Mouse (Mus musculus): Measurements from ENCODE around the gene Sars. TPM values are rescaled to one million over a fixed set of nuclear protein-coding genes. Genes with fewer than 3 reads are reported as not detected.

Sars gene
- 10 to 100 TPM; 80.2 to 89.6 TPM for total RNA-seq (2021)
- long read RNA-seq, experiment 1, transcript Sars-202 (12 exons, 1,866 nt) = minor isoform, 5 of 79 reads
- long read RNA-seq, experiment 1, transcript Sars-201 (11 exons, 3,570 nt) = major isoform, 51 of 79 reads
- long read RNA-seq, experiment 1, partial matches to known transcripts = 21 of 79 reads
- long read RNA-seq, experiment 1, other reads (novel, unspliced or antisense) = 2 of 79 reads
- long read RNA-seq, experiment 2, transcript Sars-201 (11 exons, 3,570 nt) = major isoform, 29 of 50 reads
- long read RNA-seq, experiment 2, partial matches to known transcripts = 18 of 50 reads
- long read RNA-seq, experiment 2, other reads (novel, unspliced or antisense) = 1 of 50 reads

GRCm38 (mm10) chr3:108444698-108445365 is at the start of gene Sars:
TSS of gene Sars (minus strand) at chr3:108445209.
- peak; percentile 91 to 94 for DNase-seq

DNA sequence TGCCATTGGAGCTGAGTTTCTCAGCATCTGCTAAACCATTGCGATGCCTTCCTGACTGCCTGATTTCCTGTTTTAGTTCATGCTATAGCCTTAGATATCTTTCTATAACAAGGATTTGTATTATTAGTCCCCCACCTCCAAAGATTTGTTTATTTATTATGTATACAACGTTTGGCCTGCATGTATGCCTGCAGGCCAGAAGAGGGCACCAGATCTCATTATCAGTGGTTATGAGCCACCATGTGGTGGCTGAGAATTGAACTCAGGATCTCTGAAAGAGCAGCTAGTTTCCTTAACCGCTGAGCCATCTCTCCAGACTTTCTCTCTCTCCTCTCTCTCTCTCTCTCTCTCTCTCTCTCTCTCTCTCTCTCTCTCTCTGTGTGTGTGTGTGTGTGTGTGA is 45.0 kb upstream of the Sars start:
- DNase-seq = no peak

DNA sequence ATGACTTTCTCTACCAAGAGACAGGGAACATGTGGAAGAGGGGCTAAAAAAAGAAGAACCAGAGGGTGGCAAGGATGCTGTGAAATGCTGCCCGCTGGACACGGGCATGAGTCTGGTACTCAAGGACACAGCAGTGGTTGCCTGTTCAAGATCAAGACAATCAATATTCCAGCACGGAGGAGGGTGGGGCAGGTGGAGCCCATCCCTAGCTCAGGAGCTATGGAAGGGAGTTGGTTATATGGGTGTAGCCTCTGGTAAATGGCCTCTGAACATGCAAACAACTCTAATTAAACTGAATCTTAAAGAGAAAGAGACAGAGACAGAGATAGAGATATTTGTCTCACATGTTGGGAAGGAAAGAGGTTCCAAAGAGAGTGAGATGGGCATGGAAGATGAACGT is 39.7 kb upstream of the Sars start:
- DNase-seq = no peak

- no peak for DNase-seq
These were observed 33.8 kb upstream of the Sars start for GRCm38 (mm10) chr3:108478800-108479199.

DNA sequence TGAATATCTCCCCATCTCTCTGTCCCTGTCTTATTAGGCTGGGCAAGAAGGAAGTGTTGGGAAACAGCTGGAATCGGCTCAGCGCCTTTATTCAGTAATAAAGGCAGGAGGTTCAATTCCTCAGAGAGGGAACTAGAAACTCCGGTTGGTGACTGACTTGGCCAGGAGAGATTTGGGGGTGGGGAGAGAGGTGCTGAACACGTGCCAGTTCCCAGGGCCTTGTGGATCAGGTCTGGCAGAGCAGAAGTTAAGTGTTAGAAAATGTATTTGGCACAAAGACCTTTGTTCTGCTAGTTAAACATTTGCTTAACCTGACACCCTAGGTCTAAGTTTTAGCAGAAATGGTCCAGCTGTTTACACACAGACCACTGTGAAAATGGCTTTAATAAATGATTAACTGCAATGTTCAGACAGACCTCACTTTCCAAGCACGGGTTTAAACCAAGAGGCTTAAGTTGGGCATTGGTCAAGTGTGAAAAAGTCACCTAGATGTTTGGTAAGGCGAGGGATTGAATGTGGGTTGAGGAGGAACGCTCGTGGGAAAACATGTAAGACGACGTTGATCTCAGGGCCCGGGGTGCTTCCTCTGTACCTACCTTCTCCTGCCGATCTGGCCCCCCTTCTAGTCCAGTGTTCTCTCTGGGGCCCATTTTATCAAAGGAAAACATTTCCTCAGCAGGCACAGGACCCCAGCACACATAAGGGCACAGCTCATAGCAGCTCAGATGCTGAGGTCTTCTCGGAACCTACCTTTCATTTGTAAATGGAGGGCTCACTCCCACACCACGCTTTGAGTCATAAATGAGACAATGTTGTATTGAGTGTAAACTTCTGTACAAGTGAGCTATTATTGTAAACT is 32.0 kb upstream of the Sars start:
- DNase-seq = peak; percentile 23 to 29

GRCm38 (mm10) chr3:108475496-108475895 is 30.5 kb upstream of the Sars start:
- no peak for DNase-seq

DNA sequence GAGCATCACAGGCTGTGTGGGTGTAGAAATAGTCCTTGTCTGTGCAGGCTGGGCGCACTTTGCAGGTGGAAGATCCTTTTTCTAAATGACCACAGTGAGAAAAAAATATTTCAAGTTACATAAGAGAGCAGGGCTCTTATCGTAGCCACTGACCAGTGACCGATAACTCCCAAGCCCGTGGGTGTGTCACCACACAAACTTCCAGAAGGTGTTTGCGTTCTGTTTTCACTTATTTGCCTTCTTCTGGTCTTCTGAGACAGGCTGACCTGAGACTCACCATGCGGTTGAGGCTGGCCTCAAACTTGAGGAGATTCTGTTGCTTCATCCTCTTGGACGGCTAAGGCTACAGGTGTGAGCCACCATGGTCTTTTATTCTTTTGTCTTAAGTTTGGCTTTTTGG is 30.0 kb upstream of the Sars start:
- no peak for DNase-seq

DNA sequence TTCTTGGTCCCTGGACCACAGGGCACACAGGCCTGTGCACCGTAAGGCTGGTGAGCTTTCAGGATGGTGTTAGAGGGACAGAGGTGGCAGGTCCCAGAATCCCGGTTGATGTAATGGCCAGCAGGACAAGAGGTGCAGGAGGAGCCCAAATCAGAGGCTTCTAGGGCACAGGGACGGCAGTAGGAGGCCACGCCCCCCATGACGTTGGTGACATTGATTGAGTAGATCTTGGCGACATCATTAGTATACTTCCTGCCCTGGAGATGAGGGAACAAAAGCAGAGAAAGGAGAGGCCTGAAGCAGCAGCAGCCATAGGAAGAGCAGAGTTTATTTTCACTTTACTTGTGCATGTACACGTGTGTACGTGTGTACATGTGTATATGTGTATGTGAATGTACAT is 22.8 kb upstream of the Sars start:
- no peak for DNase-seq

DNA sequence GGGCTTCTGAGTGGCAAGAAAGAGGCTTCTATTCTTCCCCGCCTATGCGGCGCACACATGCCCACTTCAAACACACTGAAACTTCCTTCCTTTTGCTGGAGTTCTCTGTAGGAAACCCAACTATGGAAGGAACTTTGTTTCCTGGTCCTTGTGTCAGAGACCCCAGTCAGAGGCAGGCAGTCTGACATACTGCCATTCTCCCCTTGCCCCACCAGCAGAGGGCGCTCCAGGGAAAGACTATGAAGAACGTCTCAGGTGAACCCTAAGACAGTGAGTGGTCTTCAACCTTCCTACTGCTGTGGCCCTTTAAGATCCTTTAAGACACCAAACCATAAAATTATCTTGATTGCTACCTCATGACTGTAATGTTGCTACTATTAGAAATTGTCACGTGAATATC is 21.4 kb upstream of the Sars start:
- peak; percentile 14 to 54 for DNase-seq

GRCm38 (mm10) chr3:108458866-108459265 is 13.9 kb upstream of the Sars start:
- DNase-seq = peak in 1 of 2 experiments; percentile 13

DNA sequence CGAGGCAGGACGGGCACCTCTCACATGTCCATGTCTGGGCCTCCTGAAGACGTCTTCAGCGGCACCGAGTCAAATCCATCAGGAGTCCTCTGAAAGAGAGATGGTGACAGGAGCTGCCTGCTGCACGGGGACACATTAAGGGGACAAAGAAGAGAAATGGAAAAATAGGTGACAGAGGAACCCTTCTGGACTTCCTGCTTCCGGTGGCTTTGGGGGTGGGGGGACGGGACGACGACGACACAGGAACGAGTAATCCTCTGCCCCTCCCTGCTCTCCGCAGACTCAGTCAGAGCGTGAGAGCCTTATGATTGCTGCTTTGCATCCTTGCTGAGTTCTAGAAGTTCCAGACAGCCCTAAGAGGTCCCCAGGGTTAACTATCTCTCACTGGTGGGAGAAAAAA is 13.4 kb upstream of the Sars start:
- DNase-seq = no peak

DNA sequence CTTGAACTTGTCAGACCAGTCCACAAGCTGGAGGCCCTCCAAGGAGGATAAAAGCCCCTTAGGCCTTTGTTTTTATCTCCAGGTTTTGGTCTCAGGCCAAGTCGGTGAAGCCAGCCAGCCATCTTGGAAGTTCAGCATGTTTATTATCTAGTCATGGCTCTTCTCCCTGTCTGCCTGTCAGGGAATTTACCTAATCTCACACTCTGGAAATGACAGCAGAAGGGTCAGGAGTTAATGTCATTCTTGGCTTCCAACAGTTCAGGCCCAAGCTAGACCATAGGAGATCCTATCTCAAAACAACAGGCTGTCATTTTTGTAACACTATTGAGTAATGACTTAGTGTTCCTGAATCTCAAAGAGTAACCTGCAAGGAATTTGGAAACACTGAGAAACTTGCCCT is 9.2 kb upstream of the Sars start:
- DNase-seq = no peak

DNA sequence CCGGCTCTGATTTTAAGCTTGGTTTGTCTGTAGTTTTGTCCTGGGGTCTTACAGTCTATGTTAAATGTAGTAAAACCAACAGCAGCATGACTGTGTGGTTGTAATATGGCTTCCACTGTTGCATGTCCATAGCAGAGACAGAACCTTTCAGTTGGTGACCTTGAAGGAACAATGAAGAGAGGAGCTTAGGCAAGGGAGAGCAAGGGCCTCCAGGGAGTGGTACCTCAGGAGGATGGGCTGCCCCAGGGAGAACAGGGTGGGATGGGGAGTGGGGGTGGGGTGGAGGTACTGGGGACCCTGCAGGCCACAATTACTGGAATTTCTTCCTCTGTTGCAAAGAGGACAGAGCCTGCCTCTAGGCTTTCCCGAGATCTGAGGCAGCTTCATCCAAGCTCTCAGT is 7.0 kb upstream of the Sars start:
- no peak for DNase-seq

DNA sequence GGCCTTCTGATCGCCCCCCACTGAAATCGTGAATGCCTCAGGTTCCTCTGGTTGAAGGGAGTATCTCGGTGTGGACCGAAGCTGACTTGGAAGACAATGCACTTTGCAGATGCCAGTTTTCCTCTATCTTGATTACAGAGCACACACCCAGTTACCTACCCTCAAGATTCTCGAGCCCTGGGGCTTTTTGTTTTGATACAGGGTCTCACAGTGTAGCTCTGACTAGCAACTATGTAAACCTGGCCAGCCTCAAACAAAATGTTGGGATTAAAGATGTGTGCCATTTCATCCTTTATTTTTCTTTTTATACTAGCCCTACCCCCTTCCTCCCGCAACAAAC is 327 bp upstream of the Sars start:
- DNase-seq = no peak

GRCm38 (mm10) chr3:108444029-108444428 is 980 bp downstream of the Sars start:
- peak; percentile 57 to 62 for DNase-seq

GRCm38 (mm10) chr3:108436380-108436714 is 8.7 kb downstream of the Sars start:
- no peak for DNase-seq

- peak in 1 of 2 experiments; percentile 55 for DNase-seq
These were observed 9.2 kb downstream of the Sars start for GRCm38 (mm10) chr3:108435701-108436379.

- no peak for DNase-seq
These were observed 11.0 kb downstream of the Sars start for GRCm38 (mm10) chr3:108433881-108434495.

DNA sequence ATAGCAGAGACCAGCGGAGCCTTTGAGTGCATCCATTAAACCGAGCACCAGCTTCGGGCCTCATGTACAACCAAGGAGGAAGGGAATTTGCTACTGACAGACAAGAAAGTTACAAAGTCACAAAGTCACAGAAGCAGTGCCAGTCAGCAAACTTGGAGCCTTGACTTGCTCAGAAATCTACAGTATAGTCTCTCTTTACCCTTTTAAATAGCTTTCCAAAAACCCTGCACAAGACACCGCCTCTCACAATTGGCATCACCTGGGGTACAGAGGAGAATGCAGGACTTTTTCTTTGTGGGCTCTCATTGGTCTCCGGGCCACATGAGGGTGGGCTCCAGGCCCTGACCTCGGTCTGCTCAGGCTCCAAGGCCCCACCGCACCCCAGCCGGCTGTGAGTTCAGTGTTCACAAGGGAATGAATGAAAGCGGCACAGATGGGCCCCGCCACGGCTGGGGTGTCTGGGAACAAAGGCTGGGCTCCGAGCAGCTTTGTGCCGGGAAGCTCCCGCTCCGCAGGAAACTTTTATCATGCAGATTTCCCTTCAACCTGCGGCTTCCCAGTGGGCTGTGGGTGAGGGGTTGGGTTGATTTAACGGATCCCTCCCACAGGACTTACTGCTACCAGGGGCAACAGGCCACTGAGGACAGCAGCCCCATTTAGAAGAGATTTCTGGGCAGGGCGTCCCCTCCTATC is 11.7 kb downstream of the Sars start:
- no peak for DNase-seq

- no peak for DNase-seq
These were observed 12.3 kb downstream of the Sars start for GRCm38 (mm10) chr3:108432542-108433187.

DNA sequence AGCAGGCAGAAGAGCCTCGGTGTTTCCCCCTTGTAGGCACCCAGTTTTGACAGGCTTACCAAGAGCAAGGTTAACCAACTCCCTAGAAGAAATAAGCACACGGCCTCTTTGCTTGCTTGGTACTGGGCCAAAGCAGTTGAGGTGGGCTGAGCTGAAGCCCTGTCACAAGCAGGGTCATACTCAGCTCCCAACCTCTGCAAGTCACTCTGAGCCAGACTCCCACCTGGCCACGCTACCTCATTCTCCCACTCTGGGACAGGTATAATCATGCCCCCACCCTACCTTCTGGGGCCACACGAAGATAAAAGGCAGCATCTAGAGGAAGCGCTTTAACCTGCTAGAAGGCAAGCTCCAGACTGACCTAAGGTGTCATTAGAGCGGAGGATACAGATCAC is 19.4 kb downstream of the Sars start:
- DNase-seq = no peak
